Mouse (Mus musculus): ENCODE results near the gene Sipa1l2.
"Not testable (repeated sequence)": the region's sequence is repeated elsewhere in the genome, so short reads cannot be mapped to it uniquely, and the experiment has no call there.

Sipa1l2 gene

GRCm38 (mm10) chr8:125406453-125406852 lies 163.2 kb downstream of the Sipa1l2 start:
- DNase-seq (ENCODE audit: low spot score), result no peak

GRCm38 (mm10) chr8:125401350-125401749 lies 168.3 kb downstream of the Sipa1l2 start:
- DNase-seq (ENCODE audit: low spot score), result no peak

GRCm38 (mm10) chr8:125397981-125398380 lies 171.6 kb downstream of the Sipa1l2 start:
- no peak for DNase-seq (ENCODE audit: low spot score)

GRCm38 (mm10) chr8:125395682-125396081 lies 173.9 kb downstream of the Sipa1l2 start:
- DNase-seq (ENCODE audit: low spot score), result not testable (repeated sequence)

- DNase-seq (ENCODE audit: low spot score), result no peak
These were observed 174.6 kb downstream of the Sipa1l2 start for GRCm38 (mm10) chr8:125395032-125395431.

GRCm38 (mm10) chr8:125391685-125392084 lies 177.9 kb downstream of the Sipa1l2 start:
- no peak for DNase-seq (ENCODE audit: low spot score)

- DNase-seq (ENCODE audit: low spot score), result no peak
These were observed 178.3 kb downstream of the Sipa1l2 start for GRCm38 (mm10) chr8:125391271-125391670.

- DNase-seq (ENCODE audit: low spot score), result peak; percentile 46
These were observed 179.1 kb downstream of the Sipa1l2 start for GRCm38 (mm10) chr8:125390506-125390895.

- no peak for DNase-seq (ENCODE audit: low spot score)
These were observed 179.7 kb downstream of the Sipa1l2 start for GRCm38 (mm10) chr8:125389756-125390505.

GRCm38 (mm10) chr8:125389280-125389679 lies 180.3 kb downstream of the Sipa1l2 start:
- peak; percentile 20 for DNase-seq (ENCODE audit: low spot score)

- peak; percentile 10 for DNase-seq (ENCODE audit: low spot score)
These were observed 181.0 kb downstream of the Sipa1l2 start for GRCm38 (mm10) chr8:125388404-125389180.

GRCm38 (mm10) chr8:125385519-125386150 lies 184.0 kb downstream of the Sipa1l2 start:
- peak; percentile 75 for DNase-seq (ENCODE audit: low spot score)

GRCm38 (mm10) chr8:125384551-125385183 lies 184.9 kb downstream of the Sipa1l2 start:
- no peak for DNase-seq (ENCODE audit: low spot score)

- DNase-seq (ENCODE audit: low spot score), result no peak
These were observed 187.9 kb downstream of the Sipa1l2 start for GRCm38 (mm10) chr8:125381674-125382073.

- no peak for DNase-seq (ENCODE audit: low spot score)
These were observed 189.7 kb downstream of the Sipa1l2 start for GRCm38 (mm10) chr8:125379939-125380338.

- no peak for DNase-seq (ENCODE audit: low spot score)
These were observed 190.5 kb downstream of the Sipa1l2 start for GRCm38 (mm10) chr8:125379156-125379555.

- DNase-seq (ENCODE audit: low spot score), result no peak
These were observed 191.9 kb downstream of the Sipa1l2 start for GRCm38 (mm10) chr8:125377704-125378103.

GRCm38 (mm10) chr8:125376448-125376845 lies 193.2 kb downstream of the Sipa1l2 start:
- DNase-seq (ENCODE audit: low spot score), result no peak

- no peak for DNase-seq (ENCODE audit: low spot score)
These were observed 193.8 kb downstream of the Sipa1l2 start for GRCm38 (mm10) chr8:125375659-125376447.

- no peak for DNase-seq (ENCODE audit: low spot score)
These were observed 197.0 kb downstream of the Sipa1l2 start for GRCm38 (mm10) chr8:125372596-125372995.

GRCm38 (mm10) chr8:125369491-125370236 lies 199.9 kb downstream of the Sipa1l2 start:
- peak; percentile 32 for DNase-seq (ENCODE audit: low spot score)
